Mouse (Mus musculus) right cerebral cortex, adult 2 months (tissue): ENCODE data around the gene Cep295.
"Not testable (repeated sequence)": the region's sequence is repeated elsewhere in the genome, so short reads cannot be mapped to it uniquely, and the experiment has no call there.

Experiments used
- DNase-seq, 2 experiments: peaks; one replicate each; pipeline ENCODE4 v3.0.0; 2021 to 2022; ENCODE audit warnings: low spot score in 2 of 2

Gene Cep295

DNA sequence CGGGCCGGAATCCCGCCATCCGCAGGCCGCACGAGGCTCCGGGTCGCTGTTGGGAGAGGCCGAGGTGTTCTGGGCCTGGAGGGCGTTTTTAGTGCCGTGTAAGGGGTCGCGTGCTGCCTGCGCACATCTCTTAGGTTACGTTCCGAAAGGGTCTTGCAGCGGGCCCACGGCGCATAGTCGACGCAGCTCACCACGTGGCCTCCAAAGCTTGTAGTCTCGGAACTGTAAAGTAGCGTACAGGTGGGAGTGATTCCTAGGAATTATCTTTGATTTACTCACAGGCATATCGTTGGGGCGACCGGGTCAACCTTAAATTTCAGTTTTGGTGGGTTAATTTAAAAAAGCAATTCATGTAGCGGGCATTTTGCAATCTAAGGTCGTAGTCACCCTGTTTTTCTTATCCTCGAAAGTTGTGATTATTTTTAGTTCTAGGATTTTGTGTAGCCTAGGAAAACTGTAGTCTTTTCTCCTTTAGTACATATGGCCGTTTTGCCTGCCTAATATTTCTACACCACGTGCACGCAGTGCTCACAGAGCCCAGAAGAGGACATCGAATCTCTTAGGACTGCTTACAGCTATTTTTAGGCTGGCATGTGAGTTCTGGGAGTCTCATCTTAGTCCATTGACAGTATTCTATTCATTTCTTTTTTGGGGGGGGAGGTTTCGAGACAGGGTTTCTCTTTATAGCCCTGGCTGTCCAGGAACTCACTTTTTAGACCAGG is 51.0 kb downstream of the Cep295 start, which contains the start of gene 4931406C07Rik:
4931406C07Rik (minus strand) TSS at position 51 of the 722 bp plus-strand sequence.
- DNase-seq, result no peak

DNA sequence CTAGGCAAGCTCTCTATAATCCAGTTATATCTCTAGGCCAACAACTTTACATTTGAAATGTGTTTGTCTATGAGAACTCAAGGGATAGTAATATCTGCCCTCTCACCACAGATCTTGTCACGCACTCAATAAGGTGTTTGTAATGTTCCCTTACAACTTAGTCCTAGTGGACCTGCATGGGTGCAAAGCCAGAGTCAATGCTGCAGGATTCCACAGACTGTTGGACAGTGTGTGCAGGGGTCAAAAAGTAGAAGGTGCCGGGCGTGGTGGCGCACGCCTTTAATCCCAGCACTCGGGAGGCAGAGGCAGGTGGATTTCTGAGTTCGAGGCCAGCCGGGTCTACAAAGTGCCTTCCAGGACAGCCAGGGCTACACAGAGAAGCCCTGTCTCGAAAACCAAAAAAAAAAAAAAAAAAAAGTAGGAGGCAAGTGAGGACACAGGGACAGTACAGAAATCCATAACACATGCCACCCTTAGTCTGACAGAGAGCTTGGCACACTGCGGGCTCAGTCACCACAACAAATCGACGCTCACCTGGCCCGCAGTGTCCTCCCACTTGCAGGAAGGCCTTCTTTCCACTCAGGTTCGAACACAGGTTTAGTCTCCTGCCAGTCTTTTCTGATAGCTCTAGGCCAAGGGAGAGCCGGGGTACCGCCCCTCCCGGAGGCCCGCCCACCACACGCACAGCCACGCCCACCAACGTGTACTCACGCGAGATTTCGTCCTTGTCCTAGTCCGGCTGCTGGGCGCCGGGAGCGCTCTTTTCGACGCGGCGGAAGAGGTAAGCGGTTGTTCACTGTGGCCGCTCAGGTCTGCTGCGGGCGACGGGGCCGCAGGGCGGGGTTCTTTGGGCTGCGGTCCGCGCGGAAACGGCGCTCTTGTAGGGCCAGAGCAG is 51.8 kb downstream of the Cep295 start, which contains the start of gene Taf1d:
Taf1d (plus strand) TSS at position 712 of the 895 bp plus-strand sequence.
- peak; percentile 96 to 97 for DNase-seq

DNA sequence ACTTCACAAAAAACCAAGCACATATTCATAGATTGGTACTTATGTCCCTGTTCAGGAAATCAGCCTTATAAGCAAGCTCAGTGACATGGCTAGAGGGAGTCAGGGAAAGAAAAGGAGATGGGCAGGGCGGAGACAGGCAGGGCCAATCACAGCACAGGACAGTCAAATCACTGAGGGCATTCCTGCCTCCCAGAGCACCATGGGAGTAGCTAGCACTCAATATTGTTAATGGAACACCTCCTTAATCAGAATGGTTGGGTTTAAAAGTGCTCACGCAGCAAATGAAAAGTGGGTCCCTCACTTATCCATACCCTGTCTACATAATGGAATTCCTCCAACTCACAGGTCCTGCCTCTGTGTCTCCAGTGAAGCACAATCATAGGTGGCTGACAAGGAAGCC is 54.7 kb downstream of the Cep295 start:
- DNase-seq, result no peak

DNA sequence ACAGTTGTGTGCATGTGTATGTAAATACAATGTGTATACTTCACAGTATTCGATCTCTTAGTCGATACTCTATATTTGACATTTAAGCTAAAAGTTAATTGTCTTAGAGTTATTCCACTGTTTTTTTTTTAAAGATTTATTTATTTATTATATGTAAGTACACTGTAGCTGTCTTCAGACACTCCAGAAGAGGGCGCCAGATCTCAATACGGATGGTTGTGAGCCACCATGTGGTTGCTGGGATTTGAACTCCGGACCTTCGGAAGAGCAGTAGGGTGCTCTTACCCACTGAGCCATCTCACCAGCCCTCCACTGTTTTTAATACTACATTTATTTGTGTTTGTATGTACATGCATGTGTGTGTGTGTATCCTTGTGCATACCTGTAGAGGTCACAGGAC is 55.6 kb downstream of the Cep295 start:
- DNase-seq, result not testable (repeated sequence)

DNA sequence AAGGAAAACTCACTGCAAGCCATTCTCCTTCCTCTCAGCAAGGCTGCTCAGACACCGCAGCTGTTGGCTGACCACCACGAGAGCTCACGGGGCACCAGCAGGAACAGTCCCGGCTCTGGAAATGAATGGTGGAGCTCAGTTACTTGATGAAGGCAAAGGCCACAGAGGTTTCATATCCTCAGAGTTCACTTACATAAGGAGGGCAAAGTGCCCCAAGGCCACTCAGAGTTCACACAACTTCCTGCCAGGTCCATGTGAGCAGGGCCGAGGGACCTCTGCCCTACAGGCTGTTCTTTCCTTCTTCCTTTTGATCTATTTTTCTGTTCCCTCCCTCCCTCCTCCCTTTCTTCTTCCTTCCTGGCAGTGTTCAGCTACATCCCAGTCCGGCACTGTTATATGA is 56.2 kb downstream of the Cep295 start:
- no peak for DNase-seq

DNA sequence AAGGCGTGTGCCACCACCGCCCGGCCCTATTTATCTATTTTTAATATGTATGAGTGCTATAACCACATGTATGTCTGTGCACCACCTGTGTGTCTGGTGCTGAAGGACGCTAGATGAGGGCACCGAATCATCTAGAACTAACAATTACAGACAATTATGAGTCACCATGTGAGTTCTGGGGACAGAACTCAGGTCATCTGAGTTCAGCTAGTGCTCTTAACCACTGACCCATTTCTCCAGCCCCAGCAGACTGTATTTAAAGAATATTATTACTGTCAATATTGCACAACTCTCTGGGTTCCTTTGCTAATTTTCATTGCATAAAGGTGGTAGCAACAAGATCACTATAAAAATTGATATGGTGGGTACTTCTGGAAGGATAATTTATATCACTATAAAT is 57.5 kb downstream of the Cep295 start:
- DNase-seq, result no peak

DNA sequence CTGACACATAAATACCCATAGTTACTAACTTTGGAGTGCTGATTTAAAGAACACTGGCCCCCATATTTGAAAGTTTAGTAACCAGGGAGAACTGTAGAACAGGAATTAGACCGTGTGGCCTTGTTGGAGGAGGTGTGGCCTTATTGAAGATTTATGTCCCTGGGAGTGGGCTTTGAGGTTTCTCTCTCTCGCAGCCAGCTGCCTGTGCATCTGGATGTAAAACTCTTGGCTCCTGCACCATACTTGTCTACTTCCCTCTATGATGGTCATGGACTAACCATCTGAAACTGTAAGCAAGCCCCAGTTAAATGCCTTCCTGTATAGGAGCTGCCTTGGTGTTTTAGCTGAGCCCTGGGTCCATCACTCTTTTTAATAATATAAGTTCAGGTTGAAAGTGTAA is 59.1 kb downstream of the Cep295 start:
- DNase-seq, result no peak

DNA sequence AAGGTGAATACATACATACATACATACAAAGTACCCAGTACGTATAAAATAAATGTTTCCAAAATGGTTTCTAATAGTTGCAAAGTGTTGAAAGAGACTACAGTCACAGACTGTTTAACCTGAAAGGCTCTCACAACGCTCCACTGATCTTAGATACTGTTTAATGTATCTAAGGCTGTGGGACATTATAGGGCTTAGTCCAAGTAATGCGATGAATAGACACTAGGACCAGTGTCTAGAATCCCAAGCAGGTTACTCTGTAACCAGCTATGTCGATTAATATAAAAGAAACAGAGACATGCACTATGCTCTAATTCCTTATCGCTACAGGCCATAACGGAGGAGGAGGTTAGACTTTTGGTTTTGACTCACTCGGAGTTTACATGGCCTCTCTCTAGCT is 60.5 kb downstream of the Cep295 start:
- no peak for DNase-seq

DNA sequence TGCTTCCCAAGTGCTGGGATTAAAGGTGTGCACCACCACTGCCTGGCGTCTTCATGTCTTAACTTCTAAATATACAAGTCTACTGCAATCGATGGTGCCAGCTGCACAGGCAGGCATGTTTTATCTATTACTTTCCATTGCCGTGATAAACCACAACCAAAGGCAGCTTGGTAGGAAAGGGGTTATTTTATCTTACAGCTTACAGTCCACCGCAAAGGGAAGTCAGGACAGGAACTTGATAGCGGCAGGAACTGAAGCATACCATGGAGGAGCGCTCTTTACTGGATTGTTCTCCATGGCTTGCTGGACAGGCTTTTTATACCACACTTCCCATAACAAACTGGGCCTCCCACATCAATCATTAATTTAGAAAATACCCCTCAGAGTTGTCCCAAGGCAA is 68.3 kb downstream of the Cep295 start:
- DNase-seq, result no peak

DNA sequence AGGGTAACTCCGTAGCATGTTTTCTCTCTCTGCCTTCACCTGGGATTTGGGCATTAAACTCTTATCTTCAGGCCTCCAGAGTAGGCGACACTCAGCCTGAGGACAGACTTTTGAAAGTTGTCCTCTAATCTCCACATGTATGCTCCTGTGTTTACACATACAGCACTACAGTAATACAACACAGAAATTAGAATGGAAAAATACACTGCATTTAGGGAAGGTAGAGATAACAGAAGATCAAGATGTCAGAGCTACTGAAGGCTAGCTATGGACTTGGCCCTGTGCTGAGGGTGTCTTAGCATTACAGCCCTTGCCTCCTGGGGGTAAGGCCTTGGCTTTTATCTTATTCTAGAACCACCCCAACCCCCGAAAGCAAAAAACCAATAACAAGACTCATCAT is 69.2 kb downstream of the Cep295 start:
- no peak for DNase-seq

DNA sequence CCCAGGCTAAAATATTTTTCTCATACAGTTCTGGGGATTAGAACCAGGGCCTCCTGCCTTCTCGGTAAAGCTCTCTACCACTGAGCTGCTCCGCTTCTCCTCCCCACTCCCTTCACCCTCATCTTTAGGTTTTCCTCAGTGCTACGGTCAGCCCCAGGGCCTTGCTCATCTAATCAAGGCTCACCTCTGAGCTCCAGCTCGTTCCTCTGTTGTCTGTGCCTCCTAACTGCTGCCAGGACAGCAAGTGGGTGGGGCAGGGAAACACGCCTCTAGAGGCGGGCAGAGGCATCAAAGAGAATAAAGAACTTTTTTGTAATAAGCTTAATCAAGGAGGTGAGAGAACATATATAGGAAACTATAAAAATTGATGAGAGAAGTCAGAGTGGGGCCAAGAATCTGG is 69.7 kb downstream of the Cep295 start:
- no peak for DNase-seq

DNA sequence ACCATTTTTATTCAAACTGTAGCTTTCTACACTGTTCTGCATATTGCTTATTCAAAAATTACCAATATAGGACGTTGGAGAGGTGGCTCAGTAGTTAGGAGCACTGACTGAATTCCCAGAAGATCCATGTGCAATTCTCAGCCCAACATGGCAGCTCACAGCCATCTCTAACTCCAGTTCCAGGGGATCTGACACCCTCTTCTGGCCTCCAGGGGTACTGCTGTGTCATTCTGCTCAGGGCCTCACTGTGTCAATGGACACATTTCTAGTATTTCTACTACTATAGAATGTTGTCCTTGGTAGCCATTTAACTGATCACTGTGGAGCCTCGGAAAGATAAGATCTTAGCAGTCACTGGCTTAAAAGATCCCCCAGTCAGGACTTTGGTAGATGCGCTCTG is 72.1 kb downstream of the Cep295 start:
- DNase-seq, result no peak

DNA sequence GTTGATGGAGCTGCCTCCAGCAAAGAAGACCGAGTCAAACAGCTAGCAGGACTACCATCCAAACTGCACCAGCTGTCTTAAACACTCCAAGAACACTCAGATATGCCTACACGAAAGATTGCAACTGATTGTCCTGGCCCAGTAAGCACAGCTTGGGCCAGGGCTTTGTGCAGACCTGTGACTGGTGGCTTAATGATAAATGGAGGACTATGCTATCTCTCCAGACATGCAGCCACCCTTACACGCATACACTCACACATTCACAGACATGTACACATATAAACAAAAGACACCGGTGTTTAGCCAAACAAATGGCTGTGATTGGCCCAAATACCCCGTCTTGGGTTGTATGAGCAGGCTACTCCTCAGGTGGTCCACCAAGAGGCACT is 77.1 kb downstream of the Cep295 start:
- DNase-seq, result no peak

DNA sequence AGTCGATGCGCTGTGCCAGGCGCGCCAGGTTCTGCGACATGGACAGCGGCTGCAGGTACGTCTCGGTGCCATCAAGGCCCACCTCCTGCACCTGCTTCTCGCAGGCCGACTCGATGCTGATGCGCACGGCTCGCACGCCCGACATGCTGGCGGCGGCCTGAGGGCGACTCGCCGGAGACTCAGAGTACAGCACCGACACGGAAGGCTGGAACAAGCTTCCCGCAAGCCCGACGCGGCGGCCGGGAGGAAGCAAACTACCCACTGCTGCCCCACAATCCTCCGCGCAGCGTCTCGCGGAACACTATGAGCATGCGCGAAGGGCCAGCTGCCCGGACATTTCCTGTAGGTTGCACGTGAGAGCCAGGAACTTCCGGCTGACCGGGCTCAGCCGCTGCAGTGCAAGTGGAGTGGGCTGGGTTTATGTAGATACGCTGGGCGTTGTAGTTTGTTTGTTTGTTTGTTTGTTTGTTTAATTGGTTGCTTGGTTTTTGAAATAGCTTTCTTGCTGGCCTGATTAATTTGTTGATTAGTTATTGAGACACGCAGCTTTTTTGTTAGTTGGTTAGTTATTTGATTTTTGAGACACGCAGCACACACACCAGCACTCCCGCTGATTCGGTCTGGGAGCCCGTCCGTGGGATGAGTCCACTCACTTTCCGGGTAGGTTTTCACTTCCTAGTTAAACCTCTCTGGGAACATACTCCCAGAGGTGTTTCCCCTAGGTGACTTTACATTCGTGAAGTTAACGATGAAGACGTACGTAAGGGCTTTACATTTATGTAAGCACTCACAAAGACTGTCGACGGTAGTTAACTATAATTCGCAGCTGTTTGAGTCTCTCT is 77.7 kb downstream of the Cep295 start, which contains the start of gene Med17:
Med17 (minus strand) TSS at position 283 of the 842 bp plus-strand sequence.
- peak; percentile 95 for DNase-seq

DNA sequence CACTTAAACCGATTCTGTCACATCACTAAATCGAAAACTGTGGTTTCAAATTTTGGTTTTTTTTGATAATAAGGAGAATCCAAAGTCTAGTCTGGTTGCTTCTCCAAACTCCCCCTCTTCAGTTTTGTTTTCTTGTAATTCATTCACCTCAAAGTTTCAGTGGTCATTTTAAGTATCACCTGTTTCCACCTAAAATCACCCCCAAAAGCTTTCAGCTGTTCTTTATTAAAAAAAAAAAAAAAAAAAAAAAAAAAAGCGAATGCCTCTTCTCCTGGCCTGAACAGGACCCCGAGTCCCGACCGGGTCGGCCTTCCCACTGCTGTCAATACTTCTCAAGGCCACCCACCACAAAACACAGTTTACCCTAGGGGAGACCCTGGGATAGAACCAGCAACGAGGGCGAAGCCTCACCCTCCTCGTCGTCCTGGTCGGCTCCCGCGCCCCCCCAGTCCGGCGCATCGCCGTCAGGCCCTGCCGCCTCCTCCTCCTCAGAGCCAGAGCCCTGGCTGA is 78.4 kb downstream of the Cep295 start:
- no peak for DNase-seq

DNA sequence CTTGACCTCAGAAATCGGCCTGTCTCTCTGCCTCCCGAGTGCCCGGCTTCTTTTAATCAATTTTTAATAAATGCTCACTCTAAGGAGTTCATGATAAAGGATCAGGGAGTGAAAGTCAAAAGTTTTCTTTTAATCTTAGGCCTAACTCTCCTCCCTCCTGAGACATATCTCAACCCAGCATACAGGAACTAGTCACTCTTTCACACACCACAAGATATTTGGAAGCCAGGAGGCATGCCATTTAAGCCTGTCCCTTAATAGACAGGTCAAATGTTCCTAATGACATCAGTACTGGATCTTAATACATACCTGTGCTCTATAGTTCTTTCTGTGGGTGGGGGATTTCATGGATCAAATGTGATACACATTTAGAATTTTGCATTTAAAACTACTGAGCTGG is 79.2 kb downstream of the Cep295 start:
- DNase-seq, result no peak

DNA sequence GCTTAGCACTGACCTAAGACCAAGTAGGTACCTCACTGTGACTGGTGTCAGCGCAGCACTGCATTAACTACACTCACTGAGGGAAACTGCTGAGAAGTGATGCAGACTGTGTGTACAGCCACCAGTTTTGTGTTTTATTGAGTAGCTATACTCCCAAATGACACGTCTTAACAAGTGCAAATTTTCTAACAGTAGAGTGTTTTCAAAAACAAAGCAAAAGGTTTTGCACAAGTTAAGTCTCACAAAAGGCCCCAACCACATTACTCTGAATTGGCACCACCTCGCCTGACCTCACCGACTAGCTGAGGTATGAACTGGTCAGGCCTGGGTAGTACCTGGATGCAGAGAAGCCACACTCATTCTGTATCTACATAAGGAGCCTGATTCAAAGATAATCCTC is 80.7 kb downstream of the Cep295 start:
- DNase-seq, result no peak

DNA sequence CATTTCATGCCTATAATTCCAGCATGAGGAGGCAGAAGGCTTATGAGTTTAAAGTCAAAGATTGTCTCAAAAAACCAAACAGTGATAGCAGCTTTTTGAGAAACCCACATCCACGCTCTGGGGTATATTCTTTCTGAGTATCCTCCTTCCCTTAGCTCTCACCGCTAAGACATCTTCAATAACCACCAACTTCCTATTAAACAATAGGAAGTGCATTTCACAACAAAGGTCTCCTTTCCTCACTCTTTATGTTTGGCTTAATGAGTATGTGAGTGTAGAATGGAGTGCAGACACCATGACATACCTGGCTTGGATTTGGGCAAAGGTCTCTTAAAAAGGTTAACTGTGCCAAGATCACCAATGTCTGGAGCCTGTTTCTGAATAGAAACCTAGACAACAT is 83.6 kb downstream of the Cep295 start:
- DNase-seq, result no peak
